In the genomic region with DNA sequence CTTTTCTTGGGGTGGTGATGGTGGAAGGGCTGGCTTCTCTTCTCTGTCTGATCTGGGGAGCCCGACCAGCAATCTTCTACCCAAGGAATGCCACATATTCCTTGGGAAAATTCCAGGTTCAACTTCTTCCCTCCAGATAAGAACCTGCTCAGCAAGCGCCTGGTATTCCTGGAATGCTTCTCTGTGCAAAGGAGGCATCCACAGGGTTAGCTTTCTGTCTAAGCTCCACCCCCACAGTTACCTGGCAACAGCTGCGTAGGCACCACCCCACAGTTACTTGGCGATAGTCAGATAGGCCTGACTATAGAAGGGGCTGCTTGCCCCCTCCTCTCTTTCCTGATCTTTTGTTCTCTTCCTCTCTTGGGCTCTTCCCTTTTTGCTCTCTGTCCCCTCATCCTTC, we compare ENCODE assay signal across 16 mouse cellular contexts. TPM values are rescaled to one million over a fixed set of nuclear protein-coding genes. Genes with fewer than 3 reads are reported as not detected.
DNase-seq lines count a peak whose midpoint lies in the region; ATAC-seq lines count a peak whose summit lies in the region.
"Had no signal": no experiment of that assay in that cellular context is flagged by ENCODE, and none has a peak within 500 bp of the region (broad histone marks: within the 10 kb centered on the region; RNA-seq: fewer than 3 reads in every experiment).

No protein-coding gene starts in this region.

- no peaks in the 10 kb centered on the region for H3K9me3 ChIP-seq in kidney, embryonic 16.5 days (ENCODE audit: low read length)
- no peaks in the 10 kb centered on the region for H3K9me3 ChIP-seq in embryonic facial prominence, embryonic 10.5 days
- H3K9me3 ChIP-seq in stomach, embryonic 14.5 days (ENCODE audit: control insufficient read depth, low read depth, low read length): no peaks in the 10 kb centered on the region
- H3K9me3 ChIP-seq: hindbrain, embryonic 15.5 days; limb, embryonic 15.5 days had no signal

- H3K27ac ChIP-seq in kidney, embryonic 16.5 days (ENCODE audit: low read length): peak overlapping the region; percentile 34; the same call in 1 of the 2 replicates
- H3K27ac ChIP-seq in embryonic facial prominence, embryonic 10.5 days (replicated peaks): no peak overlapping the region
- H3K27ac ChIP-seq in stomach, embryonic 14.5 days (ENCODE audit: low read length): no peak overlapping the region
- H3K27ac ChIP-seq: hindbrain, embryonic 15.5 days; limb, embryonic 15.5 days had no signal

- no peak overlapping the region for H3K4me3 ChIP-seq in kidney, embryonic 16.5 days (ENCODE audit: low read length)
- 0 out of 2 replicates have a peak overlapping the region, but pooled peaks have one; percentile 11 for H3K4me3 ChIP-seq in embryonic facial prominence, embryonic 10.5 days
- H3K4me3 ChIP-seq in stomach, embryonic 14.5 days (ENCODE audit: low read depth, low read length): no peak overlapping the region
- H3K4me3 ChIP-seq: hindbrain, embryonic 15.5 days; limb, embryonic 15.5 days had no signal

- no peak for DNase-seq in kidney, adult 9 months
- DNase-seq in embryonic facial prominence, embryonic 10.5 days (ENCODE audit: low spot score): peak; percentile 39
- DNase-seq in lung, adult 18-20 months: peak; percentile 61 to 63
- DNase-seq in B cell, adult 2 months: no peak
- DNase-seq in gastrocnemius, adult 8-10 months (ENCODE audit: low spot score in 2 of 2): no peak
- no peak for DNase-seq in gastrocnemius, postnatal 10 days
- DNase-seq: cerebellum, adult 9-11 months; spleen, adult 18-20 months; thymus, adult 2 months had no signal

- H3K4me2 ChIP-seq in kidney, embryonic 16.5 days (replicated peaks; ENCODE audit: low read depth, low read length): no peak overlapping the region
- H3K4me2 ChIP-seq in stomach, embryonic 14.5 days (replicated peaks; ENCODE audit: low read depth, low read length): no peak overlapping the region
- H3K4me2 ChIP-seq: hindbrain, embryonic 15.5 days; limb, embryonic 15.5 days had no signal

- H3K4me1 ChIP-seq in kidney, embryonic 16.5 days (ENCODE audit: insufficient read depth, low read length): peaks cover 10% of the 10 kb centered on the region
- H3K4me1 ChIP-seq in embryonic facial prominence, embryonic 10.5 days: peaks cover 14% of the 10 kb centered on the region
- H3K4me1 ChIP-seq in stomach, embryonic 14.5 days (ENCODE audit: control insufficient read depth, insufficient read depth, low read length): peaks cover 3% of the 10 kb centered on the region; the same call in 1 of the 2 replicates

- ATAC-seq in kidney, embryonic 16.5 days (ENCODE audit: low FRiP score, low TSS enrichment): peak; percentile 82
- ATAC-seq in stomach, embryonic 14.5 days (ENCODE audit: insufficient number of reproducible peaks, insufficient read depth, low FRiP score, low read depth): peak; percentile 79

- WGBS in kidney, embryonic 16.5 days: 17% methylated on average over 4 of the region's 4 CpGs
- WGBS in embryonic facial prominence, embryonic 10.5 days: 14% methylated on average over 4 of the region's 4 CpGs
- WGBS in stomach, embryonic 14.5 days: 14% methylated on average over 4 of the region's 4 CpGs

- H3K27me3 ChIP-seq in kidney, embryonic 16.5 days (ENCODE audit: insufficient read depth, low read length): no peaks in the 10 kb centered on the region; the same call in 1 of the 2 replicates
- H3K27me3 ChIP-seq in embryonic facial prominence, embryonic 10.5 days (replicated peaks; ENCODE audit: low read depth, poor library complexity, severe bottlenecking): peaks cover 8% of the 10 kb centered on the region; the same call in 1 of the 2 replicates
- H3K27me3 ChIP-seq in stomach, embryonic 14.5 days (ENCODE audit: control insufficient read depth, insufficient read depth, low read length): no peaks in the 10 kb centered on the region
- H3K27me3 ChIP-seq: hindbrain, embryonic 15.5 days had no signal

- no peak overlapping the region for H3K9ac ChIP-seq in kidney, embryonic 16.5 days (replicated peaks; ENCODE audit: low read length)
- H3K9ac ChIP-seq in stomach, embryonic 14.5 days (replicated peaks; ENCODE audit: low read depth, low read length): no peak overlapping the region
- H3K9ac ChIP-seq: hindbrain, embryonic 15.5 days; limb, embryonic 15.5 days had no signal

- H3K36me3 ChIP-seq in kidney, embryonic 16.5 days (ENCODE audit: insufficient read depth, low read length): peaks cover 5% of the 10 kb centered on the region; the same call in 1 of the 2 replicates
- peaks cover 4% of the 10 kb centered on the region for H3K36me3 ChIP-seq in embryonic facial prominence, embryonic 10.5 days (replicated peaks)
- 0 out of 2 replicates have a peak, but pooled peaks cover under 1% of the 10 kb centered on the region for H3K36me3 ChIP-seq in stomach, embryonic 14.5 days (ENCODE audit: control insufficient read depth, insufficient read depth, low read length)
- H3K36me3 ChIP-seq: hindbrain, embryonic 15.5 days had no signal

RNA-seq across cellular contexts. Expression of a gene that starts 2.8 kb away (rescaled TPM):
- 22.9 and 32.2 TPM in 2 replicates for polyA plus RNA-seq in kidney, embryonic 16.5 days (2015; fragmentation: Nextera tagmentation; extraction: Ambion mirVana)
- 29.4 and 29.9 TPM in 2 replicates for polyA plus RNA-seq in embryonic facial prominence, embryonic 10.5 days (2016; fragmentation: Nextera tagmentation; extraction: Ambion mirVana)
- 32.6 and 35.8 TPM in 2 replicates for polyA plus RNA-seq in stomach, embryonic 14.5 days (2014; fragmentation: Nextera tagmentation; extraction: Ambion mirVana)
- 10 to 100 TPM; 12.9 to 15.9 (median 14.5) TPM for total RNA-seq in gastrocnemius, adult 8-10 months (2022)
- 10 to 100 TPM; 10.9 to 15.4 TPM for total RNA-seq in gastrocnemius, postnatal 10 days (2021)

RNA-seq across cellular contexts. Expression of a gene that starts 12.0 kb away (rescaled TPM):
- 1.9 and 2.3 TPM in 2 replicates for polyA plus RNA-seq in kidney, embryonic 16.5 days (2015; fragmentation: Nextera tagmentation; extraction: Ambion mirVana)
- 1.3 and 2.0 TPM in 2 replicates for polyA plus RNA-seq in embryonic facial prominence, embryonic 10.5 days (2016; fragmentation: Nextera tagmentation; extraction: Ambion mirVana)
- 2.7 and 2.8 TPM in 2 replicates for polyA plus RNA-seq in stomach, embryonic 14.5 days (2014; fragmentation: Nextera tagmentation; extraction: Ambion mirVana)
- total RNA-seq in gastrocnemius, adult 8-10 months (2022): under 1 TPM in 3 of 4 experiments, not detected in 1; 0.19 to 0.22 (median 0.20) TPM
- total RNA-seq in gastrocnemius, postnatal 10 days (2021): under 1 TPM; 0.38 to 0.52 TPM
- total RNA-seq: granulocyte monocyte progenitor cell, adult 5-6 weeks had no signal

RNA-seq across cellular contexts. Expression of a gene that starts 15.5 kb away (rescaled TPM):
- 3.8 and 4.7 TPM in 2 replicates for polyA plus RNA-seq in kidney, embryonic 16.5 days (2015; fragmentation: Nextera tagmentation; extraction: Ambion mirVana)
- polyA plus RNA-seq in embryonic facial prominence, embryonic 10.5 days (2016; fragmentation: Nextera tagmentation; extraction: Ambion mirVana): 4.2 and 4.9 TPM in 2 replicates
- polyA plus RNA-seq in stomach, embryonic 14.5 days (2014; fragmentation: Nextera tagmentation; extraction: Ambion mirVana): 2.3 and 3.1 TPM in 2 replicates
- total RNA-seq in gastrocnemius, adult 8-10 months (2022): under 1 TPM in 3 of 4 experiments, not detected in 1; 0.36 to 0.53 (median 0.46) TPM
- under 1 TPM; 0.16 to 0.50 TPM for total RNA-seq in gastrocnemius, postnatal 10 days (2021)
- total RNA-seq: megakaryocyte, adult 5-6 weeks had no signal

RNA-seq across cellular contexts. Expression of a gene that starts 22.4 kb away (rescaled TPM):
- polyA plus RNA-seq in kidney, embryonic 16.5 days (2015; fragmentation: Nextera tagmentation; extraction: Ambion mirVana): 4.5 TPM in 2 replicates
- 3.0 and 3.5 TPM in 2 replicates for polyA plus RNA-seq in embryonic facial prominence, embryonic 10.5 days (2016; fragmentation: Nextera tagmentation; extraction: Ambion mirVana)
- polyA plus RNA-seq in stomach, embryonic 14.5 days (2014; fragmentation: Nextera tagmentation; extraction: Ambion mirVana): 2.9 TPM in 2 replicates
- total RNA-seq in gastrocnemius, adult 8-10 months (2022): 1 to 10 TPM in 1 of 4 experiments, under 1 TPM in 3; 0.27 to 1.1 (median 0.43) TPM
- 1 to 10 TPM; 1.2 to 1.6 TPM for total RNA-seq in gastrocnemius, postnatal 10 days (2021)

RNA-seq across cellular contexts. Expression of a gene that starts 22.9 kb away (rescaled TPM):
- not detected in 2 replicates for polyA plus RNA-seq in kidney, embryonic 16.5 days (2015; fragmentation: Nextera tagmentation; extraction: Ambion mirVana)
- polyA plus RNA-seq in embryonic facial prominence, embryonic 10.5 days (2016; fragmentation: Nextera tagmentation; extraction: Ambion mirVana): not detected in 2 replicates
- not detected in 2 replicates for polyA plus RNA-seq in stomach, embryonic 14.5 days (2014; fragmentation: Nextera tagmentation; extraction: Ambion mirVana)
- total RNA-seq in gastrocnemius, adult 8-10 months (2022): not detected
- not detected for total RNA-seq in gastrocnemius, postnatal 10 days (2021)
- total RNA-seq: ES-E14; granulocyte monocyte progenitor cell, adult 5-6 weeks; megakaryocyte, adult 5-6 weeks had no signal
- polyA plus RNA-seq: hindbrain, embryonic 15.5 days; limb, embryonic 15.5 days; thymus, adult 2 months had no signal

Comparison
In these comparisons a context has a peak if more than half of its experiments do, and no peak if none do; other contexts are left out.
1. DNase-seq: peak in embryonic facial prominence, embryonic 10.5 days (single experiment) and lung, adult 18-20 months (2 of 2); none in kidney, adult 9 months (single experiment), B cell, adult 2 months (0 of 2), gastrocnemius, adult 8-10 months (0 of 2) and gastrocnemius, postnatal 10 days (single experiment).